Mouse (Mus musculus) erythroblast, embryonic 14.5 days (primary cell): ENCODE measurements at regions not wholly inside any gene's neighbourhood (a gene's known extent, or its start where the extent isn't known, plus 50 kb on each side); places are given as distances from the start of the nearest gene placed in this dataset.
"Not testable (repeated sequence)": the region's sequence is repeated elsewhere in the genome, so short reads cannot be mapped to it uniquely, and the experiment has no call there.

ENCODE experiments used
- GATA1 ChIP-seq: IDR thresholded peaks from 2 replicates; pipeline ENCODE4 v1.6.1; 2012; ENCODE audit warnings: low read length, inconsistent platforms, mixed read lengths
- TAL1 ChIP-seq: IDR thresholded peaks from 3 replicates; pipeline ENCODE4 v1.6.1; 2012; ENCODE audit warnings: low read length, inconsistent platforms, mixed read lengths

- TF ChIP-seq GATA1, TAL1: not testable (repeated sequence)
These were observed 461.0 kb upstream of the Olfr1507 start for GRCm38 (mm10) chr14:52956515-52956914.
